ENCODE assay signal across 27 mouse cellular contexts in genomic region chr11:54744231-54744630, GRCm38 (mm10). TPM values are rescaled to one million over a fixed set of nuclear protein-coding genes. Genes with fewer than 3 reads are reported as not detected.
A peak's percentile ranks its signal among the peaks of the same experiment; 100 is the strongest.
DNase-seq lines count a peak whose midpoint lies in the region; ATAC-seq and TF ChIP-seq lines count a peak whose summit lies in the region.
"Had no signal": no experiment of that assay in that cellular context is flagged by ENCODE, and none has a peak within 500 bp of the region (broad histone marks: within the 10 kb centered on the region; RNA-seq: fewer than 3 reads in every experiment).

No protein-coding gene starts in this region.

- H3K4me1 ChIP-seq in heart, embryonic 13.5 days = peaks cover 10% of the 10 kb centered on the region; the same call in 1 of the 2 replicates
- no peaks in the 10 kb centered on the region for H3K4me1 ChIP-seq in hindbrain, embryonic 15.5 days (replicated peaks)
- no peaks in the 10 kb centered on the region for H3K4me1 ChIP-seq in hindbrain, postnatal 0 days (ENCODE audit: insufficient read depth, low read length)
- H3K4me1 ChIP-seq in lung, postnatal 0 days (ENCODE audit: insufficient read depth, low read depth, low read length) = no peaks in the 10 kb centered on the region
- H3K4me1 ChIP-seq: hindbrain, embryonic 10.5 days; limb, embryonic 12.5 days had no signal

- no peak overlapping the region for H3K9ac ChIP-seq in heart, embryonic 13.5 days
- no peak overlapping the region for H3K9ac ChIP-seq in hindbrain, embryonic 15.5 days
- no peak overlapping the region for H3K9ac ChIP-seq in hindbrain, postnatal 0 days (replicated peaks; ENCODE audit: low read length)
- H3K9ac ChIP-seq in lung, postnatal 0 days (replicated peaks; ENCODE audit: low read depth) = no peak overlapping the region
- H3K9ac ChIP-seq: limb, embryonic 12.5 days; liver, embryonic 15.5 days; lung, embryonic 14.5 days had no signal

- no peak overlapping the region for H3K4me3 ChIP-seq in heart, embryonic 13.5 days
- no peak overlapping the region for H3K4me3 ChIP-seq in hindbrain, embryonic 15.5 days
- no peak overlapping the region for H3K4me3 ChIP-seq in hindbrain, postnatal 0 days (ENCODE audit: low read length)
- H3K4me3 ChIP-seq in layer of hippocampus, adult 2 months = no peak overlapping the region
- no peak overlapping the region for H3K4me3 ChIP-seq in lung, postnatal 0 days (ENCODE audit: low read depth, low read length)
- H3K4me3 ChIP-seq: hindbrain, embryonic 10.5 days; left cerebral cortex, adult 2 months; limb, embryonic 12.5 days; liver, embryonic 15.5 days had no signal

- no peaks in the 10 kb centered on the region for H3K27me3 ChIP-seq in heart, embryonic 13.5 days (replicated peaks)
- no peaks in the 10 kb centered on the region for H3K27me3 ChIP-seq in hindbrain, embryonic 15.5 days
- H3K27me3 ChIP-seq in hindbrain, postnatal 0 days (ENCODE audit: insufficient read depth, low read length) = no peaks in the 10 kb centered on the region
- H3K27me3 ChIP-seq in lung, postnatal 0 days (replicated peaks; ENCODE audit: insufficient read depth, low read length) = no peaks in the 10 kb centered on the region
- H3K27me3 ChIP-seq: limb, embryonic 12.5 days; liver, embryonic 15.5 days had no signal

- peaks cover 33% of the 10 kb centered on the region for H3K36me3 ChIP-seq in heart, embryonic 13.5 days
- peaks cover 12% of the 10 kb centered on the region for H3K36me3 ChIP-seq in hindbrain, embryonic 15.5 days
- H3K36me3 ChIP-seq in hindbrain, postnatal 0 days (ENCODE audit: insufficient read depth, low read length) = peaks cover 11% of the 10 kb centered on the region; the same call in 1 of the 2 replicates
- H3K36me3 ChIP-seq in lung, postnatal 0 days (ENCODE audit: insufficient read depth, low read length) = no peaks in the 10 kb centered on the region

- no peak overlapping the region for H3K4me2 ChIP-seq in heart, embryonic 13.5 days
- no peak overlapping the region for H3K4me2 ChIP-seq in hindbrain, embryonic 15.5 days
- H3K4me2 ChIP-seq in hindbrain, postnatal 0 days (ENCODE audit: low read depth, low read length) = no peak overlapping the region
- H3K4me2 ChIP-seq in lung, postnatal 0 days (replicated peaks; ENCODE audit: low read depth, low read length) = no peak overlapping the region
- H3K4me2 ChIP-seq: limb, embryonic 12.5 days; liver, embryonic 15.5 days; lung, embryonic 14.5 days; midbrain, embryonic 11.5 days had no signal

- WGBS in heart, embryonic 13.5 days = 63% methylated on average over 1 of the region's 1 CpGs
- WGBS in hindbrain, embryonic 15.5 days = 64% methylated on average over 1 of the region's 1 CpGs
- 82% methylated on average over 1 of the region's 1 CpGs for WGBS in hindbrain, postnatal 0 days
- 76% methylated on average over 1 of the region's 1 CpGs for WGBS in lung, postnatal 0 days

- 0 out of 2 replicates have a peak overlapping the region, but pooled peaks have one; percentile 4 for H3K27ac ChIP-seq in heart, embryonic 13.5 days (replicated peaks)
- H3K27ac ChIP-seq in hindbrain, embryonic 15.5 days (replicated peaks) = 0 out of 2 replicates have a peak overlapping the region, but pooled peaks have one; percentile 15
- no peak overlapping the region for H3K27ac ChIP-seq in hindbrain, postnatal 0 days
- H3K27ac ChIP-seq in layer of hippocampus, adult 2 months = peak overlapping the region; percentile 10; the same call in 1 of the 2 replicates
- no peak overlapping the region for H3K27ac ChIP-seq in lung, postnatal 0 days (ENCODE audit: low read length)
- H3K27ac ChIP-seq: hindbrain, embryonic 10.5 days; left cerebral cortex, adult 2 months; limb, embryonic 12.5 days; liver, embryonic 15.5 days; stomach, postnatal 0 days had no signal

- no peak for ATAC-seq in heart, embryonic 13.5 days (ENCODE audit: extremely low read depth, insufficient number of reproducible peaks, low FRiP score, low TSS enrichment)
- no peak for ATAC-seq in hindbrain, embryonic 15.5 days (ENCODE audit: low FRiP score, low read depth)
- no peak for ATAC-seq in hindbrain, postnatal 0 days
- no peak for ATAC-seq in lung, postnatal 0 days
- ATAC-seq: forebrain, embryonic 14.5 days; intestine, postnatal 0 days; midbrain, embryonic 16.5 days had no signal

- TF ChIP-seq EP300 in lung, postnatal 0 days (IDR thresholded peaks at IDR 0.05) = no peak

- H3K9me3 ChIP-seq in heart, embryonic 13.5 days = no peaks in the 10 kb centered on the region
- no peaks in the 10 kb centered on the region for H3K9me3 ChIP-seq in hindbrain, embryonic 15.5 days
- no peaks in the 10 kb centered on the region for H3K9me3 ChIP-seq in hindbrain, postnatal 0 days (ENCODE audit: low read length)
- no peaks in the 10 kb centered on the region for H3K9me3 ChIP-seq in lung, postnatal 0 days (ENCODE audit: low read length)
- H3K9me3 ChIP-seq: hindbrain, embryonic 10.5 days; limb, embryonic 12.5 days; liver, embryonic 15.5 days had no signal

- TF ChIP-seq CTCF in hindbrain, postnatal 0 days (IDR thresholded peaks at IDR 0.05; ENCODE audit: low read depth) = no peak
- TF ChIP-seq CTCF in layer of hippocampus, adult 2 months (conservative IDR thresholded peaks at IDR 0.05) = no peak
- TF ChIP-seq CTCF in lung, postnatal 0 days (IDR thresholded peaks at IDR 0.05) = no peak

- DNase-seq in heart, adult 11 months = no peak
- no peak for DNase-seq in hindbrain, postnatal 0 days (ENCODE audit: low spot score)
- DNase-seq in layer of hippocampus, adult 2 months (ENCODE audit: low spot score in 2 of 2) = no peak
- DNase-seq in layer of hippocampus, postnatal 36 days = no peak
- DNase-seq in lung, postnatal 0 days (ENCODE audit: low spot score) = no peak
- no peak for DNase-seq in ovary, postnatal 14 days (ENCODE audit: low spot score)
- DNase-seq: adrenal gland, postnatal 10 days; cerebellum, adult 8-10 months; cerebellum, postnatal 25 days; gastrocnemius, postnatal 14 days; heart, postnatal 10 days; kidney, postnatal 14 days; lung, embryonic 14.5 days; right cerebral cortex, postnatal 4 days; thymus, adult 18-20 months; thymus, postnatal 4 days had no signal

RNA-seq across cellular contexts. Expression of gene Cdc42se2, which starts 43.2 kb away (rescaled TPM):
- 56.0 and 57.8 TPM in 2 replicates for polyA plus RNA-seq in heart, embryonic 13.5 days (2015; fragmentation: Nextera tagmentation; extraction: Ambion mirVana)
- polyA plus RNA-seq in hindbrain, embryonic 15.5 days (2015; fragmentation: Nextera tagmentation; extraction: Ambion mirVana) = 141 and 145 TPM in 2 replicates
- 141 and 144 TPM in 2 replicates for total RNA-seq in hindbrain, postnatal 0 days (2014; rRNA removed)
- 139 TPM in 2 replicates for polyA plus RNA-seq in hindbrain, postnatal 0 days (2015; fragmentation: Nextera tagmentation; extraction: Ambion mirVana)
- total RNA-seq in layer of hippocampus, adult 2 months (2021) = 100 to 1,000 TPM; 134 TPM
- total RNA-seq in layer of hippocampus, postnatal 36 days (2021) = 100 to 1,000 TPM; 141 to 144 TPM
- polyA plus RNA-seq in lung, postnatal 0 days (2015; fragmentation: Nextera tagmentation; extraction: Ambion mirVana) = 56.3 and 62.5 TPM in 2 replicates

Comparison
In these comparisons a context has a peak if more than half of its experiments do, and no peak if none do; other contexts are left out.
1. H3K27ac ChIP-seq: peak in heart, embryonic 13.5 days (single experiment), hindbrain, embryonic 15.5 days (single experiment) and layer of hippocampus, adult 2 months (single experiment); none in hindbrain, postnatal 0 days (single experiment) and lung, postnatal 0 days (single experiment).